Mouse (Mus musculus): ENCODE measurements around the gene Ptcra.

Ptcra gene

DNA sequence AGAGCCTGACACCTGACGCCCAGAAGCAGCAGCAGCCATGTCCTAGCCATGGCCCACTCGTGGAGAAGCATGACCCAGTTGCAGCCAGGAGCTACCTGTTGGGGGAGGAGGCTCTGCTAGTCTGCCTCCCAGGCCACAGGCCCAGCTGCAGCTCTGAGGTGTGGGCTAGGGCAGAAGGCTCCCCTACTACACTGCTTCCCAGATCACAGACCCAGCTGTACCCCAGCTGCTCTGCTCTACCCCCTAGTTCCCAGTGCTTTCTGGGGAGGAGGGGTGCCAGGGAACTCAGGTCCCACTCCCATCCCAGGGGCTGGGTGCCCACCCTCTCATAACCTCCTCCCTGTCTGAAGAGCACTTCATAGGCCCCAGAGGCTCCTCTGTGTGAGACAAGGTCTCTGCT lies at the start of gene Ptcra:
TSS of gene Ptcra (minus strand) at position 169 of the 400 bp plus-strand sequence.
- POLR2A ChIA-PET = interaction anchor here in 3 of 4 experiments (0.6 to 15.1 kb wide), 19 partner anchors 9 to 127 kb away, joined by 3 to 235 read pairs (median 4); partner anchors contain the start of genes 2310039H08Rik (in 3 of the 3), Cnpy3 (in 3 of the 3), Rpl7l1 (in 1 of the 3) and Tbcc (in 1 of the 3)
- CTCF ChIA-PET = interaction anchor here in 1 of 4 experiments (1.0 kb wide), 1 partner anchor 53 kb away, joined by 4 read pairs; no protein-coding TSS in a partner anchor

- ChIA-PET CTCF (interaction anchor here in 3 of 4 experiments (0.6 to 0.9 kb wide), 4 partner anchors 27 to 1164 kb away, joined by 3 to 4 read pairs (median 3); partner anchors contain the start of gene Ppp2r5d (in 1 of the 3)), POLR2A (interaction anchor here (0.5 to 13.4 kb wide), 42 partner anchors 9 to 144 kb away, joined by 3 to 329 read pairs (median 8); partner anchors contain the start of genes Rpl7l1 (in 3 of the 4), 2310039H08Rik (in 2 of the 4), Bicral (in 2 of the 4) and Tbcc (in 2 of the 4))
These were observed 48.9 kb upstream of the Ptcra start for GRCm38 (mm10) chr17:46812442-46812841.

DNA sequence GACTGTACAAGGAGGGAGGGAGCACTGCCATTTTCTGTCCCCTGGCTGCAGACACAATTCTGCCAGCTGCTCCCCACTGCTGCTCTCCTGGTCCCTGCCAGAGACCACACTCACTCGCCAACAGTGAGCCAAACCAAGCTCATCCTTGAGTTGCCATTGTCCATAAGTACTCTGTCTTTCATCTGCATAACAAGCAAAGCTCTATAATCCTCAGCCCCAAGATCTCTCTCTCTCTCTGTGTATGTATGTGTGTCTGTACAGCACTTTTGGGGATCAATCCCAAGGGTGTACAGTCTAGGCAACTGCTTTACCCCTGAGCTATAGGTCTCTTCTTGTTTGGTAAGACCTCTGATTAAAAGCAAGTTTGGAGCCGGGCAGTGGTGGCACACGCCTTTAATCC lies 47.2 kb upstream of the Ptcra start:
- CTCF ChIA-PET = interaction anchor here in 3 of 4 experiments (0.7 to 1.3 kb wide), 6 partner anchors 11 to 95 kb away, joined by 3 to 5 read pairs (median 3); partner anchors contain the start of genes Cnpy3 (in 1 of the 3) and Tbcc (in 1 of the 3)
- POLR2A ChIA-PET = interaction anchor here (0.5 to 13.4 kb wide), 68 partner anchors 8 to 952 kb away, joined by 3 to 329 read pairs (median 5); partner anchors contain the start of genes Rpl7l1 (in 4 of the 4), Ppp2r5d (in 3 of the 4), 2310039H08Rik (in 2 of the 4) and Bicral (in 2 of the 4)

GRCm38 (mm10) chr17:46809131-46809830 lies 45.8 kb upstream of the Ptcra start:
- CTCF ChIA-PET = interaction anchor here (0.6 to 1.3 kb wide), 8 partner anchors 27 to 1180 kb away, joined by 3 to 8 read pairs (median 4); partner anchors contain the start of genes Rpl7l1 (in 1 of the 4) and Tbcc (in 1 of the 4)

GRCm38 (mm10) chr17:46808376-46808775 lies 44.9 kb upstream of the Ptcra start:
- CTCF ChIA-PET = interaction anchor here in 2 of 4 experiments (0.6 to 1.9 kb wide), 2 partner anchors 15 to 82 kb away, joined by 5 to 7 read pairs; partner anchors contain the start of gene Tbcc (in 1 of the 2)
- POLR2A ChIA-PET = interaction anchor here (0.6 to 13.4 kb wide), 27 partner anchors 7 to 103 kb away, joined by 3 to 329 read pairs (median 7); partner anchors contain the start of genes 2310039H08Rik (in 2 of the 4), Bicral (in 2 of the 4), Rpl7l1 (in 2 of the 4) and Tbcc (in 2 of the 4)

More at GRCm38 (mm10) chr17:46809131-46809830, 45.8 kb upstream of the Ptcra start:
- POLR2A ChIA-PET = interaction anchor here (0.6 to 13.4 kb wide), 46 partner anchors 7 to 998 kb away, joined by 3 to 329 read pairs (median 5); partner anchors contain the start of genes Rpl7l1 (in 4 of the 4), 2310039H08Rik (in 2 of the 4), Bicral (in 2 of the 4) and Ppp2r5d (in 1 of the 4)

- CTCF ChIA-PET = interaction anchor here in 1 of 4 experiments (1.5 kb wide), 1 partner anchor 16 kb away, joined by 3 read pairs; no protein-coding TSS in a partner anchor
These were observed 38.2 kb upstream of the Ptcra start for GRCm38 (mm10) chr17:46801761-46802160.

GRCm38 (mm10) chr17:46799680-46800079 lies 36.2 kb upstream of the Ptcra start:
- CTCF ChIA-PET = interaction anchor here in 1 of 4 experiments (0.6 kb wide), 1 partner anchor 15 kb away, joined by 4 read pairs; no protein-coding TSS in a partner anchor
- POLR2A ChIA-PET = interaction anchor here in 3 of 4 experiments (0.6 to 4.5 kb wide), 10 partner anchors 9 to 190 kb away, joined by 3 to 51 read pairs (median 3); no protein-coding TSS in a partner anchor

More at GRCm38 (mm10) chr17:46801761-46802160, 38.2 kb upstream of the Ptcra start:
- POLR2A ChIA-PET = interaction anchor here (0.6 to 13.4 kb wide), 43 partner anchors 7 to 89 kb away, joined by 3 to 329 read pairs (median 4); partner anchors contain the start of genes 2310039H08Rik (in 2 of the 4), Rpl7l1 (in 2 of the 4), Tbcc (in 2 of the 4) and Bicral (in 1 of the 4)

DNA sequence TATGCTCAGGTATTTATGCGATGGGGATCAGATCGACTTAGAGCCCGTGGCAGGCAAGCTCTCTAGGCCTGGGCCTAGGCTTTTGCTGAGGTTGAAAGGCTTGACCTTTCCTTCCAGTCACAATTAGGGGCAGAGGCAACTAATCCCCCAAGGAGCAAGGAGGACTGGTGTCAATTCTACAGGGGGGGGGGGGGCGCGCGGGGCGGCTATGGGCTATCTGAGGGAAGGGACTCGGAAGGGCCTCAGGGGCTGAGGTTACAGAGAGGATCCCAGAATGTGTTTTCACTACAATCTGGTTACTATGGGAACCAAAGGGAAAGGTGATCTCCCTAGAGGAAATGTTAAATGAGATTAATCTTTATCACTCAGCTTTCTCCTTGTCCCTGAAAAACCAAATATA lies 33.9 kb upstream of the Ptcra start:
- CTCF ChIA-PET = interaction anchor here in 2 of 4 experiments (0.6 to 1.0 kb wide), 3 partner anchors 10 to 83 kb away, joined by 3 to 4 read pairs (median 3); partner anchors contain the start of gene 2310039H08Rik (in 1 of the 2)

DNA sequence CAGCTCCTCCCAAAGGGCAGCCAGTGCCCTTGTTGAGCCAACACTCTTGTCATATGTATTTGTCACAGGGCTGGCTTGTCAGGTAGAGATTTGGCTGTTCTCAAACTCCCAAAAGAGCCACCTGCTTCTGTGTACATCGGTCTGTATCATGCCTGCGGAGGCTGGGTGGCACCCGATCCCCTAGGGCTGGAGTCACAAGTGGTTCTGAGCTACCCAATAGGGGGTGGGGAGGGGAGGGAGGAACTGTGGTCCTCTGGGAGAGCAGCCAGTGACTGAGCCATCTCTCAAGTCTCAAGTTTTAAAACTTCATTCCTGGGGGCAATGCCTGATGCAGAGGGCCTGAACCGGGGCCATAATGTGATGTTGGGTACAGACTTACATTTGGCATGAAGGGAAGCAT lies 33.2 kb upstream of the Ptcra start:
- CTCF ChIA-PET = interaction anchor here in 3 of 4 experiments (0.6 to 1.9 kb wide), 8 partner anchors 14 to 107 kb away, joined by 3 to 7 read pairs (median 4); partner anchors contain the start of genes 2310039H08Rik (in 1 of the 3) and Ppp2r5d (in 1 of the 3)
- POLR2A ChIA-PET = interaction anchor here (0.6 to 10.9 kb wide), 37 partner anchors 11 to 1169 kb away, joined by 3 to 217 read pairs (median 5); partner anchors contain the start of genes Rpl7l1 (in 3 of the 4), Bicral (in 1 of the 4), Cnpy3 (in 1 of the 4) and Tbcc (in 1 of the 4)

More for the DNA sequence above, 33.9 kb upstream of the Ptcra start:
- POLR2A ChIA-PET = interaction anchor here (0.6 to 10.9 kb wide), 33 partner anchors 11 to 302 kb away, joined by 3 to 217 read pairs (median 5); partner anchors contain the start of genes Bicral (in 1 of the 4), Cnpy3 (in 1 of the 4) and Rpl7l1 (in 1 of the 4)

- CTCF ChIA-PET = interaction anchor here in 3 of 4 experiments (1.0 to 1.6 kb wide), 6 partner anchors 13 to 97 kb away, joined by 3 to 5 read pairs (median 4); partner anchors contain the start of gene Tbcc (in 1 of the 3)
- POLR2A ChIA-PET = interaction anchor here (0.6 to 10.9 kb wide), 22 partner anchors 8 to 94 kb away, joined by 3 to 217 read pairs (median 5); partner anchors contain the start of gene Rpl7l1 (in 3 of the 4)
These were observed 29.5 kb upstream of the Ptcra start for GRCm38 (mm10) chr17:46792963-46793362.

DNA sequence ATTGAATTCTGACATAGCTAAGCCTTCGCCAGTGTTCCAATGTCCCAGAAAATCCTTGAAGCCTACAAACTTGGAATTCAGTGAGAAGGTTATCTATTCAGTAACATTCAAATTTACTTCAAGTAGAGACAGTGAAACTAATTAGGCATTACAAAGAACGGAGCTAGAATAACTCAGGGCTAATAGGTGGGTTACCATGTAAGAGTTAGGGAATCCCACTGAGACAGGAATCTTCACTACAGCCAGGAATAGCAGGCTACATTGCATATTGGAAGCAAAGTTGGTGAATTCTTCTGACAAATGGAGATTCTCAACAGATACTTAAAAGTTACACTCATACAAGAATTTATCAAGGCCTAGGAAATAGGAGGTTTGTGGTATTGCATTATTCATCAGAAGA lies 24.5 kb upstream of the Ptcra start:
- POLR2A ChIA-PET = interaction anchor here in 3 of 4 experiments (0.5 to 10.9 kb wide), 14 partner anchors 10 to 305 kb away, joined by 3 to 217 read pairs (median 4); partner anchors contain the start of gene Tbcc (in 1 of the 3)

DNA sequence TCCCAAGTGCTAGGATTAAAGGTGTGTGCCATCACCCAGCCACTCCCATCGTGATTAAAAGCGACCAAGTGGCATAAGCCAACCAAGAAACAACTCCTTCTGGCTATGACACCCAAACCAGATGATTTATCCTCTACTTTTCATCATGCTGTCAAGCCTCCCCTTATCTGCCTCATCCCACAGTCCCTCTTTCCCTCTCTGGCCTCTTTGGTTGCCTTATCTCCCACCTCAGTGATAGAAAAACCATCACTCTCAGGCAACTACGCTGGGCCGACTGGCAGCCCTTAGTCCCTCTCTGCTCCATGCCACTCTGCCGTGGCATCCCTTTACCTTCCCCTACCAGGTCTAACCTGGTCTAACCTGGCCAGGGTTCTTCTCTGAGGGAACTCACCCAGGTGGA lies 23.4 kb upstream of the Ptcra start:
- CTCF ChIA-PET = interaction anchor here in 1 of 4 experiments (0.9 kb wide), 1 partner anchor 11 kb away, joined by 4 read pairs; no protein-coding TSS in a partner anchor
- POLR2A ChIA-PET = interaction anchor here in 3 of 4 experiments (0.6 to 6.1 kb wide), 11 partner anchors 9 to 103 kb away, joined by 3 to 55 read pairs (median 5); partner anchors contain the start of gene Tbcc (in 1 of the 3)

More for the DNA sequence above, 24.5 kb upstream of the Ptcra start:
- CTCF ChIA-PET = interaction anchor here in 2 of 4 experiments (0.7 to 0.9 kb wide), 2 partner anchors 10 to 67 kb away, joined by 4 to 5 read pairs; no protein-coding TSS in a partner anchor

DNA sequence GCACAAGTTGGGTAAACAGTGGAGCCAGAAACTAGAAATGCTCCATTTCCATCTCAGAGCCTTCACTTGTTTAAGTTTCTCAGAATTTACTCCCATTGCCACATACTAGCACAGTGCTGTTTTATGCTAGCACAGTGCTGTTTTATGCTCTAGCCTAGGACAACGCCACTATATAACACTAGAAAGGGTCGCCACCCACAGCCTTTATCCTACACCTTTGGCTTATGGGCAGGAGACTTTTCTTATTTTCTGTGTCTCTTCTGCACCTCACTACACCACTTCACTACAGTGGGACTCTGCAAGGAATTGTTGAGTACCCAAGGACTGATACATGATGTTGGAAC lies 19.7 kb upstream of the Ptcra start:
- ChIA-PET POLR2A (interaction anchor here (1.0 to 6.4 kb wide), 25 partner anchors 10 to 1078 kb away, joined by 3 to 68 read pairs (median 9); partner anchors contain the start of genes 2310039H08Rik (in 2 of the 4), Cnpy3 (in 1 of the 4) and Tbcc (in 1 of the 4)), CTCF (interaction anchor here in 3 of 4 experiments (0.6 to 1.3 kb wide), 5 partner anchors 26 to 718 kb away, joined by 3 to 5 read pairs (median 3); partner anchors contain the start of gene Tbcc (in 1 of the 3))

DNA sequence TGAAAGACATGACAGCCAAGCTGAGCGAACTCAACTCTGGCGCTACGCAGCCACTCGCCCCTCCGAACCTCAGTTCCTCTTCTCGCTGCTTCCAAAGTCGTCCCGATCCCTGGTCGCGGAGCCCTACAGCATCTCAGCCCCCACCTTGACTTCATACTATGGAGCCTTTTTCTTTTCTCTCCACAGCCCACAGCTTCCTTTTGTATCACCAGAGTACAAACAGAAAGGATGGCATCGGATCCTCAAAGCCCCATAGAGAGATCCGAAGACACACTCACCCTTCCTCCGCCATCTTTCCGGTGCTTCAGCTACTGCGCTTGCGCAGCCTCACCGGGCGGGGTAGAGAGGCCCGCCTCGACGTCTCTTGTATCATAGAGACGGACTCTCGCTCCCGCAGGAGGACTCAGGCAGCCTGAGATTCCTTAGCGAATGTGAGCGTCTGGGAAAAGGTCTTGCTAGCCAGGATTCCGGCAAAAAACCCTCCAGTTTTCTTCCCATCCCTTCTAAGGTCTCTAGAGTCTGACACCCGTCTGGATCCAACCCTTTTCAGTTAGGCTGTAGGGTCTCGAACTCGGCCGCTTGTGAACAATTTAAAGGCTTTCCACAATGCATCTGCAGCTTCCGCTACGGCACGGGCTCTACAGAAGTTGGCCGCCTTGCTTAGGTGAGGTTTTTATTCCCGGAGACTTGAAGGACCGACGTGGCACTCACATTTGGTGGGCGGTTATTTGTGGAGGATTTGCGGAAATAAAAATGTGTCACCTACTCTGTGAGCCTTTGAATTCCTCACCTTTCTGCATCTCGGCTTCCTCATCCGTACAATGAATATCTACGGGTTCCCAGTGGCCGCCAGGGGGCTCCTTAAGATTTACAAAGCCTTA lies 19.1 kb upstream of the Ptcra start, which contains the start of gene Rpl7l1:
TSS of gene Rpl7l1 (minus strand) at position 332 of the 881 bp plus-strand sequence.
- ChIA-PET CTCF (interaction anchor here in 3 of 4 experiments (0.5 to 1.3 kb wide), 14 partner anchors 27 to 921 kb away, joined by 3 to 6 read pairs (median 3); partner anchors contain the start of genes Cnpy3 (in 1 of the 3) and Tbcc (in 1 of the 3)), POLR2A (interaction anchor here (0.6 to 6.4 kb wide), 91 partner anchors 7 to 1079 kb away, joined by 3 to 68 read pairs (median 4); partner anchors contain the start of genes 2310039H08Rik (in 4 of the 4), Tbcc (in 3 of the 4), Bicral (in 2 of the 4) and Cnpy3 (in 2 of the 4))

DNA sequence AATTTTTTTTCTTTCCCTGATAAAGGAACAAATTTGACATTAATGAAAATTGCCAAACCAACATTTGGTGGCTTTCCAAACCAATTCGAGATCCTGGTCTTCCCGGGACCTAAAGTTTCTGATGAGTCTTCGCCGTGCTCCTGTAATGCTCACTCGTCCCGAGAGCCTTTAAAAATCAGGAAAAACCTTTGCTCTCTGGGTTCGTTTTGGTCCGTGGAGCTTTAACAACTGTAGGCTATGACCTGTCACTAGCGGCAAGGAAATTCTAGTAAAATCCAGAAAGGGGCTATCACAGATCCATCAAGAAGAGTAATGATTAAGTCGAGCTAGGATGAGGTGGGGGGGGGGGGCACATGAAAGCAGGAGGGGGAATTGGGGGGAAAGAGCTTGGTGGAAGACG lies 18.4 kb upstream of the Ptcra start:
- ChIA-PET CTCF (interaction anchor here in 3 of 4 experiments (0.5 to 1.3 kb wide), 9 partner anchors 30 to 921 kb away, joined by 3 to 6 read pairs (median 4); partner anchors contain the start of genes Cnpy3 (in 1 of the 3) and Tbcc (in 1 of the 3)), POLR2A (interaction anchor here (0.6 to 6.4 kb wide), 94 partner anchors 8 to 1080 kb away, joined by 3 to 68 read pairs (median 4); partner anchors contain the start of genes 2310039H08Rik (in 4 of the 4), Tbcc (in 3 of the 4), Bicral (in 2 of the 4) and Cnpy3 (in 2 of the 4))

Measured in embryonic stem cell, embryonic (primary cell).